Mouse (Mus musculus) MEL (cell line): Measurements from ENCODE around the gene Mdga1. TPM values are rescaled to one million over a fixed set of nuclear protein-coding genes. Genes with fewer than 3 reads are reported as not detected.

ENCODE experiments used
- DNase-seq: peaks from one replicate; pipeline ENCODE4 v3.0.0; 2011; ENCODE audit warnings: low read depth, low spot score
- H3K27ac ChIP-seq: 2 replicates; pipeline ENCODE4 v1.5.1; 2012; ENCODE audit warnings: low read depth, mild to moderate bottlenecking, control low read depth, low read length, moderate library complexity; ENCODE audit not compliant: control insufficient read depth
- H3K27me3 ChIP-seq, 2 experiments: fragments of 150-350 bp in 1 of 2; sonication (generic) in 1 of 2; 2 replicates each; pipeline ENCODE4 v1.6.1; 2012; ENCODE audit warnings: low read length in 2 of 2, mild to moderate bottlenecking in 2 of 2, improper control_type of control experiment in 1 of 2, moderate library complexity in 1 of 2; ENCODE audit not compliant: insufficient read depth in 2 of 2, control insufficient read depth in 1 of 2
- H3K36me3 ChIP-seq, 2 experiments: 2 replicates each; pipeline ENCODE4 v1.6.1; 2012 to 2014; ENCODE audit warnings: low read length in 2 of 2, improper control_type of control experiment in 1 of 2, inconsistent platforms in 1 of 2, mild to moderate bottlenecking in 1 of 2; ENCODE audit not compliant: insufficient read depth in 2 of 2, control insufficient read depth in 1 of 2
- H3K4me1 ChIP-seq, 2 experiments: fragments of 150-350 bp in 1 of 2; sonication (generic) in 1 of 2; 2 replicates each; pipeline ENCODE4 v1.6.1; 2012; ENCODE audit warnings: low read length in 2 of 2, improper control_type of control experiment in 1 of 2, mild to moderate bottlenecking in 1 of 2; ENCODE audit not compliant: insufficient read depth in 2 of 2, control insufficient read depth in 1 of 2
- H3K4me3 ChIP-seq, 2 experiments: fragments of 150-350 bp in 1 of 2; sonication (generic) in 1 of 2; 2 replicates each; pipeline ENCODE4 v1.5.1; 2012; ENCODE audit warnings: low read depth in 2 of 2, low read length in 2 of 2, mild to moderate bottlenecking in 2 of 2, moderate library complexity in 2 of 2, control low read depth in 1 of 2, improper control_type of control experiment in 1 of 2; ENCODE audit not compliant: control insufficient read depth in 1 of 2, insufficient read depth in 1 of 2
- H3K79me2 ChIP-seq: 2 replicates; pipeline ENCODE4 v1.6.1; 2012; ENCODE audit warnings: mild to moderate bottlenecking, low read length, moderate library complexity; ENCODE audit not compliant: control insufficient read depth, poor library complexity, insufficient read depth
- H3K9ac ChIP-seq: 2 replicates; pipeline ENCODE4 v1.6.1; 2012; ENCODE audit warnings: low read depth, mild to moderate bottlenecking, control low read depth, low read length, moderate library complexity; ENCODE audit not compliant: control insufficient read depth, poor library complexity, severe bottlenecking
- H3K9me3 ChIP-seq: fragments of 150-350 bp; sonication (generic); replicated peaks from 2 replicates; pipeline ENCODE4 v1.6.1; 2012; ENCODE audit warnings: mild to moderate bottlenecking, low read length, improper control_type of control experiment, moderate library complexity; ENCODE audit not compliant: insufficient read depth
- BHLHE40 ChIP-seq: IDR thresholded peaks from 2 replicates; pipeline ENCODE4 v1.6.1; 2012; ENCODE audit warnings: low read depth, mild to moderate bottlenecking, inconsistent platforms, low read length, improper control_type of control experiment, borderline replicate concordance
- CTCF ChIP-seq, 3 experiments: IDR thresholded peaks in 2 of 3; conservative IDR thresholded peaks in 1 of 3; 2 replicates each; pipeline ENCODE4 v1.5.1; 2011 to 2012; ENCODE audit warnings: low read length in 3 of 3, low read depth in 2 of 3, mild to moderate bottlenecking in 2 of 3, improper control_type of control experiment in 1 of 3, inconsistent platforms in 1 of 3, mixed read lengths in 1 of 3, moderate library complexity in 1 of 3; ENCODE audit not compliant: control insufficient read depth in 1 of 3, insufficient read depth in 1 of 3, poor library complexity in 1 of 3, severe bottlenecking in 1 of 3
- ELF1 ChIP-seq: IDR thresholded peaks from 2 replicates; pipeline ENCODE4 v1.6.1; 2014; ENCODE audit warnings: low read depth, mild to moderate bottlenecking, inconsistent platforms, low read length, improper control_type of control experiment, moderate library complexity
- GABPA ChIP-seq: IDR thresholded peaks from 2 replicates; pipeline ENCODE4 v1.6.1; 2012; ENCODE audit warnings: low read depth, mild to moderate bottlenecking, inconsistent platforms, low read length, improper control_type of control experiment, moderate library complexity
- HCFC1 ChIP-seq: IDR thresholded peaks from 2 replicates; pipeline ENCODE4 v1.6.1; 2012; ENCODE audit warnings: low read depth, mild to moderate bottlenecking, inconsistent platforms, low read length, improper control_type of control experiment, moderate library complexity
- JUND ChIP-seq: IDR thresholded peaks from 2 replicates; pipeline ENCODE4 v1.6.1; 2011; ENCODE audit warnings: low read depth, mild to moderate bottlenecking, improper control_type of control experiment, low read length
- KAT2A ChIP-seq: conservative IDR thresholded peaks from 2 replicates; pipeline ENCODE4 v1.6.1; 2012; ENCODE audit warnings: low read depth, low read length, improper control_type of control experiment, inconsistent platforms
- MAFK ChIP-seq: IDR thresholded peaks from 2 replicates; pipeline ENCODE4 v1.6.1; 2011; ENCODE audit warnings: low read depth, mild to moderate bottlenecking, low read length, improper control_type of control experiment, borderline replicate concordance
- MAX ChIP-seq: IDR thresholded peaks from 2 replicates; pipeline ENCODE4 v1.6.1; 2011; ENCODE audit warnings: low read length, improper control_type of control experiment
- MEF2A ChIP-seq: IDR thresholded peaks from 2 replicates; pipeline ENCODE4 v1.6.1; 2014; ENCODE audit warnings: low read depth, mild to moderate bottlenecking, inconsistent platforms, low read length, improper control_type of control experiment; ENCODE audit not compliant: poor library complexity, insufficient replicate concordance, severe bottlenecking; ENCODE audit errors: extremely low read depth
- MYB ChIP-seq: IDR thresholded peaks from 2 replicates; pipeline ENCODE4 v1.6.1; 2011; ENCODE audit warnings: mild to moderate bottlenecking, low read depth, low read length, improper control_type of control experiment
- NELFE ChIP-seq: IDR thresholded peaks from 2 replicates; pipeline ENCODE4 v1.6.1; 2011; ENCODE audit warnings: low read depth, low read length, improper control_type of control experiment
- POLR2A ChIP-seq, 2 experiments: IDR thresholded peaks; 2 replicates each; pipeline ENCODE4 v1.6.1; 2011 to 2012; ENCODE audit warnings: low read length in 2 of 2, mild to moderate bottlenecking in 2 of 2, control low read depth in 1 of 2, improper control_type of control experiment in 1 of 2, low read depth in 1 of 2, moderate library complexity in 1 of 2; ENCODE audit not compliant: control insufficient read depth in 1 of 2, insufficient read depth in 1 of 2, poor library complexity in 1 of 2
- POLR2AphosphoS5 ChIP-seq: IDR thresholded peaks from 2 replicates; pipeline ENCODE4 v1.6.1; 2012; ENCODE audit warnings: low read depth, borderline replicate concordance, mild to moderate bottlenecking, inconsistent platforms, low read length, moderate library complexity, mixed read lengths
- RAD21 ChIP-seq: IDR thresholded peaks from 2 replicates; pipeline ENCODE4 v1.6.1; 2011; ENCODE audit warnings: mild to moderate bottlenecking, low read depth, low read length, improper control_type of control experiment
- SIN3A ChIP-seq: IDR thresholded peaks from 2 replicates; pipeline ENCODE4 v1.6.1; 2012; ENCODE audit warnings: low read length, improper control_type of control experiment, inconsistent platforms
- SMC3 ChIP-seq: IDR thresholded peaks from 2 replicates; pipeline ENCODE4 v1.6.1; 2011; ENCODE audit warnings: low read depth, low read length, improper control_type of control experiment
- TBP ChIP-seq: IDR thresholded peaks from 2 replicates; pipeline ENCODE4 v1.8.0; 2011; ENCODE audit warnings: low read depth, low read length, improper control_type of control experiment
- TCF12 ChIP-seq: IDR thresholded peaks from 2 replicates; pipeline ENCODE4 v1.6.1; 2014; ENCODE audit warnings: low read depth, mild to moderate bottlenecking, inconsistent platforms, low read length, improper control_type of control experiment, moderate library complexity
- USF1 ChIP-seq: IDR thresholded peaks from 2 replicates; pipeline ENCODE4 v1.6.1; 2014; ENCODE audit warnings: low read depth, mild to moderate bottlenecking, inconsistent platforms, low read length, improper control_type of control experiment, moderate library complexity
- ZKSCAN1 ChIP-seq: IDR thresholded peaks from 2 replicates; pipeline ENCODE4 v1.6.1; 2012; ENCODE audit warnings: low read depth, mild to moderate bottlenecking, inconsistent platforms, low read length, improper control_type of control experiment, moderate library complexity
- ZNF384 ChIP-seq: IDR thresholded peaks from 2 replicates; pipeline ENCODE4 v1.6.1; 2012; ENCODE audit warnings: low read depth, mild to moderate bottlenecking, inconsistent platforms, low read length, improper control_type of control experiment
- polyA plus RNA-seq, 2 experiments: library from polyadenylated mRNA; stranded (reverse) in 1 of 2; unstranded in 1 of 2; fragments of >175 nt in 1 of 2; fragments of >200 nt in 1 of 2; gene quantifications; 2 replicates each; pipeline versions ENCODE4 v1.2.1 to v1.2.4; 2012; ENCODE audit warnings: low replicate concordance in 2 of 2, low read depth in 1 of 2; ENCODE audit not compliant: insufficient read length in 2 of 2, insufficient read depth in 1 of 2, missing spikeins in 1 of 2
- total RNA-seq: library from RNA; depleted of rRNA; stranded (reverse); fragments of 300-350 nt; gene quantifications from 2 replicates; pipeline ENCODE4 v1.2.3, GENCODE M21; 2012

Mdga1 gene
- total and polyA plus RNA-seq, 3 experiments = 0.27 to 2.3 TPM; not detected in 1

DNA sequence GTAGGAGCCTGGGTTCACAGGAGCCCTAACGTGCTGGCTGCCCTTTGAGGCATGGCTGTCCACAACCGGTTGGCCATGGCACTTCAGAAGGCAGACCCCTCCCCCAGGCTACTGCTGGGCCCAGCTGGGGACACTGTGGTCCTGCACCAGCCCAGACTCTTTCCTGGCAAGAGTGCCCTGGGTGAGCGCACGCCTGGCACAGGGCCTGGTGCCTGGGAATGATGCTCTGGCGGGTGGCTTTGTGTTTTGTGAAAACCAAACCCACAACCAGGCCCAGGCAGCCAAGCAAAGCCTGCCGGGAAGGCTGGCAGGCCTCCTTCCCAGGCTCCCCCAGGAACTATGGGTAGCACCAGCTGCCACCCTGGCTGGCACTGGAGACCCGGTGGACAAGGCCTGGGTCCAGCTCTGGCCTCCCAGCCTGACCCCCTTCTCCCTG is 96.3 kb downstream of the Mdga1 start:
- Histone ChIP-seq H3K79me2 (no peaks in the 10 kb centered on the region), H3K27ac (no peak overlapping the region), H3K4me1 (no peaks in the 10 kb centered on the region), H3K36me3 (no peaks in the 10 kb centered on the region), H3K27me3 (no peaks in the 10 kb centered on the region), H3K9ac (no peak overlapping the region), H3K4me3 (no peak overlapping the region), H3K9me3 (no peaks in the 10 kb centered on the region)
- TF ChIP-seq ELF1 (no peak), JUND (no peak)
- DNase-seq = no peak

DNA sequence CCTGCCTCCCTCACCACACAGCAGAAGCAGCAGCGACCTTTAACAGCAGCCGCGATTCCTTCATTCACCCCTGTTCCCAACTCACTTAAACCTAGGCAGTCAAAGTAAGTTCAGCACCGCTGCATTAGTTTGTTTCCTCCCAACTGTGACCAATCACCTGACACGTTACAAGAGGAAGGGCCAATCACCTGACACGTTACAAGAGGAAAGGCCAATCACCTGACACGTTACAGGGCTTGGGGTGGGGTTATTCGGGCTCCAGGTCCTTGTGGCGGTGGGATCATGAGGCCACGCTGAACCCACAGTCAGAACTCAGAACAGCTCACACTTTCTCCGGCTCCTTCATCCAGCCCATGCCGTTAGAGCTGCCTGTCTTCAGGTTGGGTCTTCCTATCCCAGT is 99.6 kb downstream of the Mdga1 start:
- no peak overlapping the region for H3K27ac ChIP-seq
- DNase-seq = no peak
- no peaks in the 10 kb centered on the region for H3K4me1 ChIP-seq
- H3K9me3 ChIP-seq = no peaks in the 10 kb centered on the region
- H3K27me3 ChIP-seq = no peaks in the 10 kb centered on the region
- TF ChIP-seq MEF2A (no peak), MYB (no peak), SIN3A (no peak), ZNF384 (no peak), KAT2A (no peak), TCF12 (no peak), POLR2A (IDR thresholded peaks at IDR 0.05; ENCODE audit: control insufficient read depth in 1 of 2, insufficient read depth in 1 of 2, low read depth in 1 of 2, low read length in 2 of 2, poor library complexity in 1 of 2) (no peak), MAX (no peak), TBP (no peak), USF1 (no peak), NELFE (no peak), POLR2AphosphoS5 (no peak), SMC3 (no peak), ZKSCAN1 (no peak), CTCF (IDR thresholded peaks at IDR 0.05 in 2 of 3, conservative IDR thresholded peaks at IDR 0.05 in 1 of 3; ENCODE audit: control insufficient read depth in 1 of 3, insufficient read depth in 1 of 3, low read depth in 2 of 3, low read length in 3 of 3, poor library complexity in 1 of 3, severe bottlenecking in 1 of 3) (no peak)
- H3K9ac ChIP-seq = no peak overlapping the region
- H3K36me3 ChIP-seq = no peaks in the 10 kb centered on the region
- no peak overlapping the region for H3K4me3 ChIP-seq
- no peaks in the 10 kb centered on the region for H3K79me2 ChIP-seq

- Histone ChIP-seq H3K27me3 (no peaks in the 10 kb centered on the region), H3K9me3 (no peaks in the 10 kb centered on the region), H3K36me3 (no peaks in the 10 kb centered on the region; a peak in 1 of 4 replicates), H3K4me1 (peaks cover 0 to 11% of the 10 kb centered on the region in 2 experiments; a peak in 3 of 4 replicates), H3K9ac (no peak overlapping the region), H3K79me2 (no peaks in the 10 kb centered on the region), H3K27ac (no peak overlapping the region), H3K4me3 (no peak overlapping the region)
- no peak for DNase-seq
- TF ChIP-seq GABPA = no peak
- no peak for TF ChIP-seq MAFK
- TF ChIP-seq HCFC1 = no peak
- TF ChIP-seq RAD21 = no peak
- no peak for TF ChIP-seq KAT2A
- no peak for TF ChIP-seq TBP
- no peak for TF ChIP-seq BHLHE40
These were observed 104.0 kb downstream of the Mdga1 start for GRCm38 (mm10) chr17:29865914-29866313.
